Mouse (Mus musculus): ENCODE measurements at regions not wholly inside any gene's neighbourhood (a gene's known extent, or its start where the extent isn't known, plus 50 kb on each side); places are given as distances from the start of the nearest gene placed in this dataset.
A peak's percentile ranks its signal among the peaks of the same experiment; 100 is the strongest.

DNA sequence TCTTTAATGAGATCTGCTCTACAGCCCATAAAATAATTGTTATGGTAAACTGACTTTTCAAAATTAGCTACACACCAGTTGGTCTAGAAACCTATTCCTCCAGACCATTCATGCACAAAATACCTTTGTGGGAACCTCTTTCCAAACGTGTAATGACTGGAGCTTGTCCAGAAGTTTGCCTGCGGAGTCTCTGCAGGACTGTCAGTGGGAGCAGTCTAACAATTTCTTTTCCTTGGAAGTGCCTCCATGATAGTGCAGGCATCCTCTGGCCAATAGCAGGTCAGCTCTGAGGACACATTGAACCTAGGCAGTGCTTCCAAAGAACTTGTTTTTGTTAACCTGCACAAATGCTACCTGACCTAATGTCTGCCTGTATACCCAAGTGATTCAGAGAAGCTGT lies 932.3 kb downstream of the Pcdh9 start:
- no peak for ATAC-seq
- Histone ChIP-seq H3K9me3 (ENCODE audit: control insufficient read depth, low read length) (no peaks in the 10 kb centered on the region), H3K4me1 (ENCODE audit: control insufficient read depth, insufficient read depth, low read length) (no peaks in the 10 kb centered on the region), H3K27me3 (replicated peaks; ENCODE audit: control insufficient read depth, insufficient read depth, low read length) (no peaks in the 10 kb centered on the region), H3K27ac (ENCODE audit: low read length) (no peak overlapping the region), H3K36me3 (ENCODE audit: control insufficient read depth, insufficient read depth, low read length) (no peaks in the 10 kb centered on the region), H3K4me3 (ENCODE audit: low read length) (no peak overlapping the region), H3K4me2 (ENCODE audit: low read depth, low read length) (no peak overlapping the region), H3K9ac (ENCODE audit: low read depth, low read length) (no peak overlapping the region)
- 50% methylated on average over 2 of the region's 2 CpGs for WGBS

DNA sequence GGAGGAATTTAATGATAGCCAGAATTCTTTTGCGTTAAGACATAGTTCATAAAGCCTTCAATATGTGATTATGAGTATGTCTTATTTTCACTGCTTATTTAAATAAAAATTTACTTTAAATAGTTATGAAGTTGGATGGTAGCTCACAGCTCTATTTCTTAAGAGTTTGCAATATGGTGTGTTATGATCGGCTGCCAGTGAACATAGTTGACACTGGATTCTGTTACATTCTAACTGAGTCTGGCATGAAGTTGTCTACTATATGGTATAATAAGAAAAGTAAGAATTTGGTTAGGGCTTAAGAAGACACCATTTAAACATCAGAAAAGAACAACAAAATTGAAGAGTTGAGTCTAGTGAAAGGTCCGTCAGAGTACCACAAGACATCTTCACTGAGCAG lies 935.0 kb downstream of the Pcdh9 start:
- H3K9me3 ChIP-seq (ENCODE audit: control insufficient read depth, low read length) = no peaks in the 10 kb centered on the region
- no peaks in the 10 kb centered on the region for H3K4me1 ChIP-seq (ENCODE audit: control insufficient read depth, insufficient read depth, low read length)
- H3K27ac ChIP-seq (ENCODE audit: low read length) = no peak overlapping the region
- ATAC-seq = no peak
- H3K36me3 ChIP-seq (ENCODE audit: control insufficient read depth, insufficient read depth, low read length) = no peaks in the 10 kb centered on the region
- H3K27me3 ChIP-seq (replicated peaks; ENCODE audit: control insufficient read depth, insufficient read depth, low read length) = no peaks in the 10 kb centered on the region
- H3K4me2 ChIP-seq (ENCODE audit: low read depth, low read length) = no peak overlapping the region
- no peak overlapping the region for H3K4me3 ChIP-seq (ENCODE audit: low read length)
- 91% methylated on average over 3 of the region's 3 CpGs for WGBS
- H3K9ac ChIP-seq (ENCODE audit: low read depth, low read length) = no peak overlapping the region

DNA sequence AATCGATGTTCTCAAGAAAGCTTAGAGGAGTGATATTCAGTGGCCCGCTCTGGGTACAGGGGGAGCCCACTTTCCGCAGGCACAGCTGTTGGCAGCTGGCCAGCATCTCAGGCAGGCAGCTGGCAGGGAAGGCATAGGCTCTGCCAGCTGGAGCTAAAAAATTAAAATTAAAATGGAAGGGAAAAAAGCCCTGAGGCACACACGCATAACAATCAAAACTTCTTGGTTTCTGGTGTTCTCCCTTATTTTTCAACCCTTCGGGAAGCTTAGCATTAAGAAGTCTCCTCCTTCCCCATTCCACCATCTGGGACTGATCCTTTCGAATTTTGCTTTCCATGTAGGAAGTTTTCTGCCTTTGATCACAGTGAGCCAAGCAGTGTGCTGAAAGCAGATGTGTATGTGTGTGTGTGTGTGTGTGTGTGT lies 982.8 kb downstream of the Pcdh9 start:
- Histone ChIP-seq H3K9me3 (ENCODE audit: control insufficient read depth, low read length) (no peaks in the 10 kb centered on the region), H3K36me3 (ENCODE audit: control insufficient read depth, insufficient read depth, low read length) (no peaks in the 10 kb centered on the region), H3K27me3 (replicated peaks; ENCODE audit: control insufficient read depth, insufficient read depth, low read length) (no peaks in the 10 kb centered on the region), H3K4me3 (ENCODE audit: low read length) (no peak overlapping the region), H3K9ac (ENCODE audit: low read depth, low read length) (no peak overlapping the region), H3K4me2 (ENCODE audit: low read depth, low read length) (no peak overlapping the region), H3K27ac (ENCODE audit: low read length) (no peak overlapping the region), H3K4me1 (ENCODE audit: control insufficient read depth, insufficient read depth, low read length) (no peaks in the 10 kb centered on the region)
- WGBS = 69% methylated on average over 6 of the region's 6 CpGs
- ATAC-seq = no peak

DNA sequence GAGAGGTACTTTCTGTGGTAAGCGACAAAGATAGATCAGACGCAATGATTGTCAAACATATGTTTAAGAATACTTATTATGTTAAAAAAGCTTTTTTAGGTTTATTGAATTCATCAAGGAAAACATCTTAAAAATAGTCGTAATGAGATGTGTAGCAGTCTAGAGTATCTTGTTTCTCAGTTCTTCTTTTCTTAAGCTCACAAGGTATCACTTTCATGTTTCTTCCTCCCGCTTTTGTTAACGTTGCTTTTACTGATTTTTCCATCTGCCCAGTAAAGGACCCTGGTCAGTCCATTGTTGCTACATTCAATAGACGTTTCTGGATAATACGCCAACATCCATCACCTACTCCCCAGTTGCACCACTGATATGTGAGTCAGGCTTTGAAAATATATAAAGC lies 1015.9 kb downstream of the Pcdh9 start:
- no peak overlapping the region for H3K4me3 ChIP-seq (ENCODE audit: low read length)
- WGBS = 84% methylated on average over 7 of the region's 7 CpGs
- H3K27me3 ChIP-seq (replicated peaks; ENCODE audit: control insufficient read depth, insufficient read depth, low read length) = no peaks in the 10 kb centered on the region
- no peaks in the 10 kb centered on the region for H3K36me3 ChIP-seq (ENCODE audit: control insufficient read depth, insufficient read depth, low read length)
- H3K4me1 ChIP-seq (ENCODE audit: control insufficient read depth, insufficient read depth, low read length) = no peaks in the 10 kb centered on the region
- no peaks in the 10 kb centered on the region for H3K9me3 ChIP-seq (ENCODE audit: control insufficient read depth, low read length)
- no peak overlapping the region for H3K9ac ChIP-seq (ENCODE audit: low read depth, low read length)
- no peak overlapping the region for H3K4me2 ChIP-seq (ENCODE audit: low read depth, low read length)
- no peak for ATAC-seq
- H3K27ac ChIP-seq (ENCODE audit: low read length) = no peak overlapping the region

DNA sequence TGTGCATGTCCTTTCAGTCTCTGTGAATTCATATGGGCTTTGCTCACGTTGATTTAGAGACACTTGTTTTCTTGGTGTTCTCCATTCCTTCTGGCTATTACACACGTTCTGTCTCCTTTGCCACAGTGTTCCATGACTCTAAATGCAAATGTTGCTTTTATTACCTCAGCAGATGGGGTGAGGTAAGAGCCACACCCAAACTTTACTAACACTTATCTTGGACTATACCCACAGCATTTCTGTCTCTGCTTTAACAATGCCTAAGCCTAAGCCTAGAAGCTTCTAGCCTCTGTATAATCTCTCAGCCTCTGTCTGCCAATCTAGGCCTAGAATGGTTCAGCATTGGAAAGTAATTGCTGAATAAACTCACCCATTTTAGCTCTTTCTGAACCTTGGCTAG lies 1024.0 kb downstream of the Pcdh9 start:
- ATAC-seq = peak; percentile 82
- no peaks in the 10 kb centered on the region for H3K36me3 ChIP-seq (ENCODE audit: control insufficient read depth, insufficient read depth, low read length)
- WGBS = 60% methylated on average over 2 of the region's 2 CpGs

DNA sequence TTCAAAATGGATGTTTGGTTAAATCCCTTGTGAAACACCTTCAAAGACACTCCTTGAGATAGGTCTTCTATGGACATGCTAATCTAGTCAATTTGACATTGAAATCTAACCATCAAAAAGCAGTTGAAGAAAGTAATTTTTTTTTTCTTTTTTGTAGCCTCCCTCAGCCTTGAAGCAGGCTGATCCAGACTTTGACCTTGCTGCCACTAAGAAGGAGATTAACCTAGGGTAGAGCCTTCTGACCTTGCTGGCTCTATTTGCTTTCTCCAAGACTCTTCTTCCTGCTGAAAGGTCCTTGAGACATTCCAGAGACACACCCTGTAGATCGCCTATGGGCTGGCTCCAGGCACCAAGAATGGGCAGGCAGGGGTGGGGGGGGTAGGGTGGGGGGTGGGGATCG lies 1027.5 kb downstream of the Pcdh9 start:
- H3K36me3 ChIP-seq (ENCODE audit: control insufficient read depth, insufficient read depth, low read length) = no peaks in the 10 kb centered on the region
- H3K9me3 ChIP-seq (ENCODE audit: control insufficient read depth, low read length) = no peaks in the 10 kb centered on the region
- H3K27me3 ChIP-seq (replicated peaks; ENCODE audit: control insufficient read depth, insufficient read depth, low read length) = no peaks in the 10 kb centered on the region
- no peak overlapping the region for H3K27ac ChIP-seq (ENCODE audit: low read length)
- H3K4me1 ChIP-seq (ENCODE audit: control insufficient read depth, insufficient read depth, low read length) = no peaks in the 10 kb centered on the region
- 11% methylated on average over 2 of the region's 2 CpGs for WGBS
- no peak for ATAC-seq
- no peak overlapping the region for H3K9ac ChIP-seq (ENCODE audit: low read depth, low read length)
- H3K4me2 ChIP-seq (ENCODE audit: low read depth, low read length) = no peak overlapping the region
- H3K4me3 ChIP-seq (ENCODE audit: low read length) = no peak overlapping the region

More for the DNA sequence above, 1024.0 kb downstream of the Pcdh9 start:
- H3K4me2 ChIP-seq (ENCODE audit: low read depth, low read length) = no peak overlapping the region
- no peak overlapping the region for H3K9ac ChIP-seq (ENCODE audit: low read depth, low read length)
- H3K27me3 ChIP-seq (replicated peaks; ENCODE audit: control insufficient read depth, insufficient read depth, low read length) = no peaks in the 10 kb centered on the region
- no peak overlapping the region for H3K27ac ChIP-seq (ENCODE audit: low read length)
- no peaks in the 10 kb centered on the region for H3K9me3 ChIP-seq (ENCODE audit: control insufficient read depth, low read length)
- H3K4me3 ChIP-seq (ENCODE audit: low read length) = no peak overlapping the region
- no peaks in the 10 kb centered on the region for H3K4me1 ChIP-seq (ENCODE audit: control insufficient read depth, insufficient read depth, low read length)

DNA sequence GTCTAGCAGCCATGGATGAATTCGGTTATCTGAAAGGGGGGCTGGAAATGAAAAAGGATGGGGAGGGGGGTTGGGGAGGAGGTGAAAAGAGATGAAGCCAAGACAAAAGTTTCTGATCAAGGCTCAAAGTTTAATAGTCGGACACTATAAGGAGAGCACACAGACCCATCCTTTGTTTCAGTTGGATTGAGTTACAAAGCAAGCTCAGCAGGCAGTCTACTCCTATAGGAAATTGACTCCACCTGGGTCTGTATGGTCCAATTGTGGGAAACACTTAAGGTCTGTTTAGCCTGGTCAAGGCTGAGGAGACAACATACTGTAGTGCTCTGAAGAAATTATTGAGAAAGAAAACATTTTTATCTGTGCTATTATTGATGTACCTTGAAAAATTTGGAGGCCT lies 1029.8 kb downstream of the Pcdh9 start:
- Histone ChIP-seq H3K4me3 (ENCODE audit: low read length) (no peak overlapping the region), H3K27me3 (replicated peaks; ENCODE audit: control insufficient read depth, insufficient read depth, low read length) (no peaks in the 10 kb centered on the region), H3K4me2 (ENCODE audit: low read depth, low read length) (no peak overlapping the region), H3K27ac (ENCODE audit: low read length) (no peak overlapping the region), H3K4me1 (ENCODE audit: control insufficient read depth, insufficient read depth, low read length) (no peaks in the 10 kb centered on the region), H3K36me3 (ENCODE audit: control insufficient read depth, insufficient read depth, low read length) (no peaks in the 10 kb centered on the region), H3K9ac (ENCODE audit: low read depth, low read length) (no peak overlapping the region), H3K9me3 (ENCODE audit: control insufficient read depth, low read length) (no peaks in the 10 kb centered on the region)
- WGBS = 84% methylated on average over 2 of the region's 2 CpGs
- no peak for ATAC-seq

DNA sequence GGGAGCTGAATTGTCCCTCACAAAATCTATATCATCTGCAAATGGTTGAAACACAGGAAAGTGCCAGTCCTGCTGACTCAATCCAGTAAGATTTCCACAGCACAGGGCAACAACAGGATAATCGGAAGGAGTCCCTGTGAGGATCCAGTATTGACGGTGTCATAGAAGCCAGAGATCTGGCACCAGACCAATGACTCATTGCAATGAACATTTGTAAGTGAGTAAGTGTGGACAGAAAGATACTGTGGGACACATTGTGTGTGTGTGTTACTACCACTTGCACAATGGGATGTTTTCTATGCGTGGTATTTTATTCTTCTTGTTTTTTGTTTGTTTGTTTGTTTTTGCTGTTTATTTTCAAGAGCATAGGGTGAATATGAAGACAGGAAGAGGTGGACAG lies 1056.8 kb downstream of the Pcdh9 start:
- no peak overlapping the region for H3K4me3 ChIP-seq (ENCODE audit: low read length)
- no peaks in the 10 kb centered on the region for H3K9me3 ChIP-seq (ENCODE audit: control insufficient read depth, low read length)
- H3K4me2 ChIP-seq (ENCODE audit: low read depth, low read length) = no peak overlapping the region
- H3K27me3 ChIP-seq (replicated peaks; ENCODE audit: control insufficient read depth, insufficient read depth, low read length) = no peaks in the 10 kb centered on the region
- no peaks in the 10 kb centered on the region for H3K36me3 ChIP-seq (ENCODE audit: control insufficient read depth, insufficient read depth, low read length)
- H3K4me1 ChIP-seq (ENCODE audit: control insufficient read depth, insufficient read depth, low read length) = no peaks in the 10 kb centered on the region
- no peak overlapping the region for H3K27ac ChIP-seq (ENCODE audit: low read length)
- WGBS = 85% methylated on average over 3 of the region's 3 CpGs
- ATAC-seq = no peak
- H3K9ac ChIP-seq (ENCODE audit: low read depth, low read length) = no peak overlapping the region

DNA sequence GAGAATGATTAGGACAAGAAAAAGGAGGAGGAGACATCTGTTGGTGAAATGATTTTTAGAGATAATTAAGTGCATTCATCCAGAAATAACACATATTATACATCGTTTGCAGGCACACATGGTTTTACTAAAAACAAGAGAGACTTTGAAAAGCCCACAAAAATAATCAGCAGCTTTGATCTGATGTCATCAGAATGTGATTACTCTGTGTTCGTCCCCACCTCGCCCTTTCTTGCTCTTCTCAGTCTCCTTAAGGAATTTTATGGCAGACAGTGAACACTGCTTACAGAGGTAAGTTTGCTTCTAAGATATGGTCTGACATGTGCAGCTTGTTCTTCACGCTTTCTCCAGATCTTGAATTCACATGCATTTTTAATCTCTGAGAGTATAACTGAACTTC lies 1061.3 kb downstream of the Pcdh9 start:
- WGBS = 65% methylated on average over 4 of the region's 4 CpGs
- no peak overlapping the region for H3K4me2 ChIP-seq (ENCODE audit: low read depth, low read length)
- no peaks in the 10 kb centered on the region for H3K27me3 ChIP-seq (replicated peaks; ENCODE audit: control insufficient read depth, insufficient read depth, low read length)
- no peak overlapping the region for H3K4me3 ChIP-seq (ENCODE audit: low read length)
- no peaks in the 10 kb centered on the region for H3K4me1 ChIP-seq (ENCODE audit: control insufficient read depth, insufficient read depth, low read length)
- no peak overlapping the region for H3K27ac ChIP-seq (ENCODE audit: low read length)
- ATAC-seq = no peak
- H3K9me3 ChIP-seq (ENCODE audit: control insufficient read depth, low read length) = no peaks in the 10 kb centered on the region
- H3K9ac ChIP-seq (ENCODE audit: low read depth, low read length) = no peak overlapping the region
- no peaks in the 10 kb centered on the region for H3K36me3 ChIP-seq (ENCODE audit: control insufficient read depth, insufficient read depth, low read length)

DNA sequence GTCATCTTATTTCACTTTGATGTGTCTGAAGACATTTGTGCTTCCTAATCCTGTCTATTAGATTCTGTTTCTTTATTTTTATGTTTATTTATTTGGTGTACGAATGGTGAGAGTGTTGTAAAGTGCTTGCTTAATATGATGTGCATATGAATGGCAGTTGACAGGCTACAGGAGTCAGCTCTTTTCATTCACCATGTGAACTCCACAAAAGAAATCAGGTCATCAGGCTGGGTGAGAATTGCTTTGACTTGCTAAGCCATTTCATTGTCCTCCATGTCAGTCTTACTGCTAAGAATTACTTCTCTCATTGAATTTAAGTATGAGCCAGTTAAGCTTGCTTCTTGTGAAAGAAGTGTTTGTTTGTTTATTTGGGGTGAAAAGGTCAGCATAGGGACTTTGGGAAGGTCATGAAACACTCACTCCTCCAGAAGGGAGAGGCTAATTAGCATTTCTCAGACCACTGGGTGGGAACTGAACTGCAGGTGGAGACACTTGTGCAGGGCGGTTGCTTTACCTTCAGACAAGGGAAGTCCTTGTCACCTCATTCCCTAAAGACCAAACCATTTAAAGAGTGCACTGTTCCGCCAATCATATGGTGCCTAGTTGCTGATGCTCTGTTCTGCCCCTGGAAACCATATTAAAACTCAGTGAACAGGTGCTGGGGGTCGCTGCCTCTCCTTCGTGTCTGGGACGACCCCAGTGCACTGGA lies 1063.7 kb downstream of the Pcdh9 start:
- no peak for ATAC-seq
- Histone ChIP-seq H3K36me3 (ENCODE audit: control insufficient read depth, insufficient read depth, low read length) (no peaks in the 10 kb centered on the region), H3K4me2 (ENCODE audit: low read depth, low read length) (no peak overlapping the region), H3K4me3 (ENCODE audit: low read length) (no peak overlapping the region), H3K9me3 (ENCODE audit: control insufficient read depth, low read length) (no peaks in the 10 kb centered on the region), H3K27ac (ENCODE audit: low read length) (no peak overlapping the region), H3K4me1 (ENCODE audit: control insufficient read depth, insufficient read depth, low read length) (no peaks in the 10 kb centered on the region), H3K27me3 (replicated peaks; ENCODE audit: control insufficient read depth, insufficient read depth, low read length) (no peaks in the 10 kb centered on the region), H3K9ac (ENCODE audit: low read depth, low read length) (no peak overlapping the region)
- WGBS = 74% methylated on average over 6 of the region's 6 CpGs
